Mouse (Mus musculus) heart, embryonic 16.5 days (tissue): ENCODE results near the gene Trim63. TPM values are rescaled to one million over a fixed set of nuclear protein-coding genes. Genes with fewer than 3 reads are reported as not detected.

Experiments used
- ATAC-seq: fragments of 200-750 bp; cut with Nextera tagmentation; replicated peaks from 2 replicates; pipeline ENCODE4 v1.8.0; 2017; ENCODE audit warnings: moderate number of reproducible peaks; ENCODE audit not compliant: insufficient read depth, low FRiP score; ENCODE audit errors: extremely low read depth
- H3K27ac ChIP-seq: fragments of 300-500 bp; sonication (generic); 2 replicates; pipeline ENCODE4 v1.5.1; 2014; ENCODE audit warnings: mild to moderate bottlenecking, low read length, control low read depth, moderate library complexity
- H3K27me3 ChIP-seq: fragments of 300-500 bp; sonication (generic); 2 replicates; pipeline ENCODE4 v1.6.1; 2014; ENCODE audit warnings: low read length, mixed read lengths; ENCODE audit not compliant: control insufficient read depth, insufficient read depth
- H3K36me3 ChIP-seq: fragments of 300-500 bp; sonication (generic); 2 replicates; pipeline ENCODE4 v1.6.1; 2014; ENCODE audit not compliant: control insufficient read depth, insufficient read depth
- H3K4me1 ChIP-seq: fragments of 300-500 bp; sonication (generic); 2 replicates; pipeline ENCODE4 v1.6.1; 2014; ENCODE audit warnings: low read length, mixed read lengths; ENCODE audit not compliant: control insufficient read depth, insufficient read depth
- H3K4me2 ChIP-seq: fragments of 300-500 bp; sonication (generic); 2 replicates; pipeline ENCODE4 v1.6.1; 2014; ENCODE audit warnings: low read depth, mild to moderate bottlenecking, control low read depth, low read length
- H3K4me3 ChIP-seq: fragments of 300-500 bp; sonication (generic); 2 replicates; pipeline ENCODE4 v1.5.1; 2014; ENCODE audit warnings: mild to moderate bottlenecking, control low read depth, low read length
- H3K9ac ChIP-seq: fragments of 300-500 bp; sonication (generic); 2 replicates; pipeline ENCODE4 v1.6.1; 2014; ENCODE audit warnings: low read length, control low read depth
- H3K9me3 ChIP-seq: fragments of 300-500 bp; sonication (generic); replicated peaks from 2 replicates; pipeline ENCODE4 v1.6.1; 2016; ENCODE audit warnings: low read length; ENCODE audit not compliant: control insufficient read depth
- WGBS: fragments of 180-500 bp; shearing (Covaris S2); extraction: QIAGEN DNeasy Blood & Tissue Kit; methylation state at CpG from one replicate; pipeline ENCODE4 v1.1.7; 2014; 5-methylcytosine and 5-hydroxymethylcytosine counted together
- polyA plus RNA-seq: library from polyadenylated mRNA; unstranded; fragments of >200 nt; fragmentation: Nextera tagmentation; extraction: Ambion mirVana; gene quantifications from 2 replicates; pipeline ENCODE4 v1.2.1, GENCODE M21; 2015

Trim63 gene
- polyA plus RNA-seq, 1 experiment from 2014 or later, result 175 TPM

- Histone ChIP-seq H3K27me3 (no peaks in the 10 kb centered on the region), H3K27ac (no peak overlapping the region), H3K4me3 (no peak overlapping the region), H3K4me1 (peaks cover 24% of the 10 kb centered on the region), H3K9me3 (peaks cover 4% of the 10 kb centered on the region), H3K9ac (no peak overlapping the region), H3K4me2 (no peak overlapping the region), H3K36me3 (no peaks in the 10 kb centered on the region)
- no peak for ATAC-seq
- WGBS, result 83% methylated on average over 9 of the region's 9 CpGs
Measured at GRCm38 (mm10) chr4:134310656-134311055, 4.3 kb upstream of the Trim63 start.

- no peaks in the 10 kb centered on the region for H3K36me3 ChIP-seq
- no peak for ATAC-seq
- H3K9me3 ChIP-seq, result peaks cover 4% of the 10 kb centered on the region
- H3K4me1 ChIP-seq, result peaks cover 20% of the 10 kb centered on the region
- H3K9ac ChIP-seq, result no peak overlapping the region
- WGBS, result 74% methylated on average over 9 of the region's 9 CpGs
- no peak overlapping the region for H3K4me2 ChIP-seq
- H3K27ac ChIP-seq, result no peak overlapping the region
- H3K4me3 ChIP-seq, result no peak overlapping the region
- H3K27me3 ChIP-seq, result no peaks in the 10 kb centered on the region
Measured at GRCm38 (mm10) chr4:134311784-134312183, 3.1 kb upstream of the Trim63 start.

- H3K27ac ChIP-seq, result no peak overlapping the region
- no peaks in the 10 kb centered on the region for H3K36me3 ChIP-seq
- no peak overlapping the region for H3K4me3 ChIP-seq
- no peak overlapping the region for H3K9ac ChIP-seq
- ATAC-seq, result no peak
- no peaks in the 10 kb centered on the region for H3K27me3 ChIP-seq
- H3K4me2 ChIP-seq, result no peak overlapping the region
- peaks cover 14% of the 10 kb centered on the region for H3K4me1 ChIP-seq
- 78% methylated on average over 5 of the region's 5 CpGs for WGBS
- peaks cover 4% of the 10 kb centered on the region for H3K9me3 ChIP-seq
Measured at GRCm38 (mm10) chr4:134312341-134312740, 2.6 kb upstream of the Trim63 start.

GRCm38 (mm10) chr4:134312901-134313300, 2.0 kb upstream of the Trim63 start:
- Histone ChIP-seq H3K27ac (no peak overlapping the region), H3K4me3 (no peak overlapping the region), H3K36me3 (0 out of 2 replicates have a peak, but pooled peaks cover 4% of the 10 kb centered on the region), H3K4me1 (peaks cover 12% of the 10 kb centered on the region), H3K27me3 (no peaks in the 10 kb centered on the region), H3K9ac (no peak overlapping the region), H3K9me3 (peaks cover 4% of the 10 kb centered on the region), H3K4me2 (no peak overlapping the region)
- ATAC-seq, result no peak
- WGBS, result 93% methylated on average over 6 of the region's 6 CpGs

- H3K36me3 ChIP-seq, result 0 out of 2 replicates have a peak, but pooled peaks cover 4% of the 10 kb centered on the region
- 63% methylated on average over 4 of the region's 4 CpGs for WGBS
- H3K27ac ChIP-seq, result peak overlapping the region; percentile 96
- no peak for ATAC-seq
- H3K27me3 ChIP-seq, result no peaks in the 10 kb centered on the region
- H3K9ac ChIP-seq, result peak overlapping the region; percentile 78; the same call in 1 of the 2 replicates
- peaks cover 22% of the 10 kb centered on the region for H3K4me1 ChIP-seq
- H3K9me3 ChIP-seq, result peaks cover 4% of the 10 kb centered on the region
- H3K4me2 ChIP-seq, result peak overlapping the region; percentile 71; the same call in 1 of the 2 replicates
- no peak overlapping the region for H3K4me3 ChIP-seq
Measured at GRCm38 (mm10) chr4:134314081-134314655, 752 bp upstream of the Trim63 start.

- WGBS, result 22% methylated on average over 9 of the region's 9 CpGs
- Histone ChIP-seq H3K9ac (peak overlapping the region; percentile 78), H3K27ac (peak overlapping the region; percentile 96), H3K4me1 (peaks cover 32% of the 10 kb centered on the region), H3K36me3 (peaks cover 10% of the 10 kb centered on the region; the same call in 1 of the 2 replicates), H3K4me2 (peak overlapping the region; percentile 71), H3K9me3 (peaks cover 4% of the 10 kb centered on the region), H3K27me3 (no peaks in the 10 kb centered on the region), H3K4me3 (peak overlapping the region; percentile 59)
- ATAC-seq, result peak; percentile 89
Measured at GRCm38 (mm10) chr4:134315470-134315869, 550 bp downstream of the Trim63 start.

- 29% methylated on average over 16 of the region's 16 CpGs for WGBS
- peak overlapping the region; percentile 59 for H3K4me3 ChIP-seq
- H3K27me3 ChIP-seq, result no peaks in the 10 kb centered on the region
- peak; percentile 21; the same call in 1 of the 2 replicates for ATAC-seq
- peak overlapping the region; percentile 78 for H3K9ac ChIP-seq
- H3K4me2 ChIP-seq, result peak overlapping the region; percentile 71
- H3K9me3 ChIP-seq, result peaks cover 4% of the 10 kb centered on the region
- peaks cover 32% of the 10 kb centered on the region for H3K4me1 ChIP-seq
- H3K27ac ChIP-seq, result peak overlapping the region; percentile 96
- H3K36me3 ChIP-seq, result peaks cover 12% of the 10 kb centered on the region
Measured at GRCm38 (mm10) chr4:134316390-134316789, 1.5 kb downstream of the Trim63 start.

- 60% methylated on average over 5 of the region's 5 CpGs for WGBS
- H3K27me3 ChIP-seq, result no peaks in the 10 kb centered on the region
- peak overlapping the region; percentile 59 for H3K4me3 ChIP-seq
- H3K4me2 ChIP-seq, result peak overlapping the region; percentile 71
- peaks cover 28% of the 10 kb centered on the region for H3K36me3 ChIP-seq
- H3K4me1 ChIP-seq, result peaks cover 32% of the 10 kb centered on the region
- peak overlapping the region; percentile 56 for H3K9ac ChIP-seq
- no peaks in the 10 kb centered on the region for H3K9me3 ChIP-seq
- H3K27ac ChIP-seq, result peak overlapping the region; percentile 65
- ATAC-seq, result no peak
Measured at GRCm38 (mm10) chr4:134319074-134319473, 4.2 kb downstream of the Trim63 start.

- Histone ChIP-seq H3K4me1 (peaks cover 30% of the 10 kb centered on the region), H3K4me3 (peak overlapping the region; percentile 59), H3K36me3 (peaks cover 33% of the 10 kb centered on the region), H3K4me2 (peak overlapping the region; percentile 71), H3K27ac (peak overlapping the region; percentile 65), H3K27me3 (no peaks in the 10 kb centered on the region), H3K9me3 (no peaks in the 10 kb centered on the region), H3K9ac (peak overlapping the region; percentile 56)
- no peak for ATAC-seq
- WGBS, result 59% methylated on average over 5 of the region's 5 CpGs
Measured at GRCm38 (mm10) chr4:134319674-134320073, 4.8 kb downstream of the Trim63 start.
